Mouse (Mus musculus) hindbrain, embryonic 12.5 days (tissue): Measurements from ENCODE around the gene Ccna2. TPM values are rescaled to one million over a fixed set of nuclear protein-coding genes. Genes with fewer than 3 reads are reported as not detected.
A peak's percentile ranks its signal among the peaks of the same experiment; 100 is the strongest.

Experiments used
- ATAC-seq: fragments of 200-750 bp; cut with Nextera tagmentation; 2 replicates; pipeline ENCODE4 v1.8.0; 2017; ENCODE audit warnings: moderate TSS enrichment; ENCODE audit not compliant: low FRiP score
- H3K27ac ChIP-seq: fragments of 300-500 bp; sonication (generic); 2 replicates; pipeline ENCODE4 v1.5.1; 2016; ENCODE audit warnings: mild to moderate bottlenecking
- H3K27me3 ChIP-seq: fragments of 300-500 bp; sonication (generic); 2 replicates; pipeline ENCODE4 v1.6.1; 2016; ENCODE audit warnings: mild to moderate bottlenecking
- H3K36me3 ChIP-seq: fragments of 300-500 bp; sonication (generic); 2 replicates; pipeline ENCODE4 v1.6.1; 2016; ENCODE audit warnings: mild to moderate bottlenecking
- H3K4me1 ChIP-seq: fragments of 300-500 bp; sonication (generic); 2 replicates; pipeline ENCODE4 v1.6.1; 2016
- H3K4me2 ChIP-seq: fragments of 300-500 bp; sonication (generic); replicated peaks from 2 replicates; pipeline ENCODE4 v1.6.1; 2016; ENCODE audit warnings: mild to moderate bottlenecking
- H3K4me3 ChIP-seq: fragments of 300-500 bp; sonication (generic); 2 replicates; pipeline ENCODE4 v1.5.1; 2016; ENCODE audit warnings: mild to moderate bottlenecking
- H3K9ac ChIP-seq: fragments of 300-500 bp; sonication (generic); 2 replicates; pipeline ENCODE4 v1.6.1; 2016; ENCODE audit warnings: mild to moderate bottlenecking, moderate library complexity
- H3K9me3 ChIP-seq: fragments of 300-500 bp; sonication (generic); replicated peaks from 2 replicates; pipeline ENCODE4 v1.6.1; 2016; ENCODE audit warnings: mild to moderate bottlenecking
- WGBS: fragments of 180-500 bp; shearing (Covaris S2); methylation state at CpG from one replicate; pipeline ENCODE4 v1.1.7; 2016; 5-methylcytosine and 5-hydroxymethylcytosine counted together
- polyA plus RNA-seq: library from polyadenylated mRNA; unstranded; fragments of >200 nt; fragmentation: Nextera tagmentation; extraction: Ambion mirVana; gene quantifications from 2 replicates; pipeline ENCODE4 v1.2.1, GENCODE M21; 2016

The Ccna2 gene
- polyA plus RNA-seq, 1 experiment from 2014 or later, result 138 TPM

DNA sequence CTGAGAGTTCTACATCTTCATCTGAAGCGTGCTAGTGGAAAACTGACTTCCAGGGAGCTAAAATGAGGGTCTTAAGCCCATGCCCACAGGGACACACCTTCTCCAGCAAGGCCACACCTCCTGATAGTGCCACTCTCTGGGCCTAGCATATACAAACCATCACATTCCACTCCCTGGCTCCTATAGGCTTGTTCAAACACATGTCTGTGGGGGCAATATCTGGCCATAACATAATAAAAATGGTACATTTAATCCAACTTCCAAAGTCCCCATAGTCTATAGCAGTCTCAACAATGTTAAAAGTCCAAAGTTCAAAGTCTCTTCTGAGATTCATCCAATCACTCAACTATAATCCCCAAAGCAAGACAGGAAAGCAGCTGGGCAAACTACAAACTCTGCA, 14.3 kb downstream of the Ccna2 start:
- H3K9me3 ChIP-seq, result no peaks in the 10 kb centered on the region
- H3K4me1 ChIP-seq, result no peaks in the 10 kb centered on the region

DNA sequence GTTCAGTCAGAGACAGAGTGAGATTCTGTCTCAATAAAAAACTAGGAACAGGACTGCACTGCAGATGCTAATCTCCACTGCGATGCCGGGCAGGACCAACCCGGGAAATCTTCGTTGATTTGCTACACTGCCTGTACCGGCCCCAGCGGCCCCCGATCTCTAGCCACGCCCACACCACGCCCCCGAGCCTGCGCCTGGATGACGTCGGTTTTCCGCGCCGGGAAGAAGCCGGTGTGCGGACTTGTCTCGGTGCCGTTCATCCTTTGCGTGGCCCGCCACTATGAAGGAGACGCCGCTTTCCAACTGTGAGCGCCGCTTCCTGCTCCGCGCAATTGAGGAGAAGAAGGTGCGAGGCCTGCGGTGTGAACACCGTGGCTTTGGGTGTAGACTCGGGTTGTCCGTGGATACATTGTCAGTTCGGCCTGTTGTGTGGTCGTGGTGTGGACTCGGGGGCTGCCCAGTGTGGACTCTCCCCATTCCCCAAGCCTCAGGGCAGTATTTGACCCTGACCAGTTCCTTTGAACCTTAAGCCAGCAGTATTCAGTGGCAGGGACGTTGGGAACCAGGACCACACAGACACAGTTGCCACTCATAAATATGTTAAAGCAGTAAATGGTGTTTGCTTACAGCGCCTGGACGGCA, 19.4 kb downstream of the Ccna2 start, which contains the start of gene Exosc9:
Gene Exosc9, plus strand, starts transcription at position 201 of the 642 bp plus-strand sequence.
- peaks cover 33% of the 10 kb centered on the region for H3K36me3 ChIP-seq
- ATAC-seq, result peak; percentile 96
- H3K4me2 ChIP-seq, result peak within 1 kb of the TSS; percentile 82
- no peaks in the 10 kb centered on the region for H3K9me3 ChIP-seq
- H3K9ac ChIP-seq, result peak within 1 kb of the TSS; percentile 84
- WGBS, result under 1% methylated on average over 39 of the region's 39 CpGs
- no peaks in the 10 kb centered on the region for H3K27me3 ChIP-seq
- peak within 1 kb of the TSS; percentile 87 for H3K4me3 ChIP-seq
- H3K4me1 ChIP-seq, result peaks cover 8% of the 10 kb centered on the region; the same call in 1 of the 2 replicates
- H3K27ac ChIP-seq, result peak within 1 kb of the TSS; percentile 81

More for the DNA sequence above, 14.3 kb downstream of the Ccna2 start:
- Histone ChIP-seq H3K27me3 (no peaks in the 10 kb centered on the region), H3K4me2 (no peak overlapping the region), H3K9ac (no peak overlapping the region), H3K36me3 (peaks cover 75% of the 10 kb centered on the region), H3K4me3 (no peak overlapping the region), H3K27ac (no peak overlapping the region)
- 100% methylated on average over 1 of the region's 1 CpGs for WGBS
- no peak for ATAC-seq

DNA sequence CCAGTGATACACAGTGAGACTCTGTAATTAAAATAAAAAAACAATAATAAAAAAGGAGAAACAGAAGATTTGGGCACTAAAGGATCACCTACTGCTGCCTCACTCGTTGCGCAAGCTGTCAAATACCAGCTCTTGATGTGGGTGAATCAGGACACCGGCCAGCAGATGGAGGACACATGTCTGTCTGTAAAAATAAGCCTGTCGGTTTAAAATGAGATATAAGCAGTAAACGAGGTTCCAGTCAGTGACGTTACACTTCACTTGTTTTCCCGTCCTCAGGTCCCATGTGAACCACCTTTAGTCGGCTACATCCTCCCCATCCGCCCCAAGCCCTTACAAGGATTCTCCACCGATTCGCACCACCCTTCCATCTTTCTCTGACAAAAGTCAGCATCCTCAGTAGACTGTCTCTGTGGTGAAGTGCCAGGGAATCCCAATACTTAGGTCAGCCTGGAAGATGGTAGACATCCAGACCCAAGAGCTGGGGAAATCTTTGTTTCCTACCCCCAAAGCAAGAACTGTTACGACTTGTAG, 20.0 kb downstream of the Ccna2 start:
- peak; percentile 72 for ATAC-seq
- Histone ChIP-seq H3K4me3 (peak overlapping the region; percentile 87), H3K27me3 (no peaks in the 10 kb centered on the region), H3K4me2 (peak overlapping the region; percentile 82), H3K36me3 (peaks cover 27% of the 10 kb centered on the region), H3K9me3 (no peaks in the 10 kb centered on the region), H3K9ac (peak overlapping the region; percentile 84), H3K27ac (peak overlapping the region; percentile 81), H3K4me1 (peaks cover 8% of the 10 kb centered on the region; the same call in 1 of the 2 replicates)
- 16% methylated on average over 12 of the region's 12 CpGs for WGBS

DNA sequence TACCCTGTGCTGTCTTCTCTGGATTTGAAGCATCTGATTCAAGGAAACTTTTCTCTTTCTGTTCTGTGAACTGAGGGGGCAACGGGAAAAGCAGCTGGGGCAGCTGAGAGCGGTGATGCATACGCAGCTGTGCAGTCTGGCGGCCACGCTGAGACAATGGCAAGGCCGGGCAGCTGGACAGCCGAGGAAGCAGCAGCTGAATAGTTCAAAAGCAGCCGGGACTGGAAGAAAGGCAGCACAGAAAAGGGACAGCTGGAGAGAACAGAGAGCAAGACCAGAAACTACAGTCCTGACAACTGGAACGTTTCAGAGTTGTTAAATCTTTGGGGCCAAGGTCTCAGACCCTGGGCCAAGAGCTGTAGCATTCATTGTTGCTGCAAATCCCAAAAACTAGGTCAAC, 20.6 kb downstream of the Ccna2 start:
- Histone ChIP-seq H3K4me2 (peak overlapping the region; percentile 82), H3K36me3 (peaks cover 23% of the 10 kb centered on the region), H3K9me3 (no peaks in the 10 kb centered on the region), H3K27ac (peak overlapping the region; percentile 81), H3K4me1 (peaks cover 8% of the 10 kb centered on the region; the same call in 1 of the 2 replicates), H3K9ac (peak overlapping the region; percentile 84; the same call in 1 of the 2 replicates), H3K4me3 (peak overlapping the region; percentile 87; the same call in 1 of the 2 replicates), H3K27me3 (no peaks in the 10 kb centered on the region)
- 24% methylated on average over 9 of the region's 9 CpGs for WGBS
- ATAC-seq, result peak; percentile 49

DNA sequence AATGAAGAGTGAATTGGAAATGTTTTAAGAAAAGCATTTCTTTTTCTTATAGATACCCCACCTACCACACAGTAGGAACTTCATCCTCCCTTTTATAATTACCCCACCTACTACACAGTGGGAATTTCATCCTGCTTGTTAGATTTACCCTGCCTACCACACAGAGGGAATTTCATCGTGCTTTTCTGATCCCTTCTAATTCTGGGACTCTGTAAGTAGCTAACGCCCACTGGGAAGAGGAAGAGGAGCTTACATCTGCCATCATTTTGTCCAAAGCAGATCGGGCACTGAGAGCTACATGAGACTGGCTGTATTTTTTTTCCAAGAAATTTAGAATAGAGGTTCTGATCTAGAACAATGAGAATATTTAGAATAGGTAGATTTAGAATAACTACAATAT, 27.0 kb downstream of the Ccna2 start:
- Histone ChIP-seq H3K9ac (no peak overlapping the region), H3K4me1 (no peaks in the 10 kb centered on the region), H3K4me2 (no peak overlapping the region), H3K27me3 (no peaks in the 10 kb centered on the region), H3K4me3 (no peak overlapping the region), H3K9me3 (no peaks in the 10 kb centered on the region), H3K27ac (no peak overlapping the region), H3K36me3 (no peaks in the 10 kb centered on the region)
- ATAC-seq, result no peak
- 80% methylated on average over 3 of the region's 3 CpGs for WGBS

DNA sequence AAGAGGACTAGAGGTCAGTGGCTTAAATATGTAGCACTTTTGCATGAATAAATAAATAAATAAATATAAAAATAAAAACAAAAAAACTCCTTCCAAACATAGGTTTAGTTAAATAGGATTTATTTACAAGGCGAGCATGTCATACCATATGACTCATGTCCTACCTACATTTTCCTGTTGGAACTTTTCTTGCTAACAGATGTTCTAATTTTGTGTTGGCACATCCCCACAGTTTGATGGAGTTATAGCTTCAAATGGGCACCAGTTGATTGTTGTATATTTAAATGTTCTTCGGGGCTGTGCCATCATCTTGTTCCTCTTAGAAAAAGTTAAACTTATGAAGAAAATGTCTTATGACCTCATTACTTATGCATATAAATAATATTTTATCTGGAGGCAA, 30.6 kb downstream of the Ccna2 start:
- no peak overlapping the region for H3K9ac ChIP-seq
- WGBS, result 96% methylated on average over 2 of the region's 2 CpGs
- no peak for ATAC-seq
- no peak overlapping the region for H3K4me2 ChIP-seq
- no peaks in the 10 kb centered on the region for H3K9me3 ChIP-seq
- H3K4me3 ChIP-seq, result no peak overlapping the region
- no peaks in the 10 kb centered on the region for H3K27me3 ChIP-seq
- H3K4me1 ChIP-seq, result no peaks in the 10 kb centered on the region
- no peaks in the 10 kb centered on the region for H3K36me3 ChIP-seq
- H3K27ac ChIP-seq, result no peak overlapping the region

DNA sequence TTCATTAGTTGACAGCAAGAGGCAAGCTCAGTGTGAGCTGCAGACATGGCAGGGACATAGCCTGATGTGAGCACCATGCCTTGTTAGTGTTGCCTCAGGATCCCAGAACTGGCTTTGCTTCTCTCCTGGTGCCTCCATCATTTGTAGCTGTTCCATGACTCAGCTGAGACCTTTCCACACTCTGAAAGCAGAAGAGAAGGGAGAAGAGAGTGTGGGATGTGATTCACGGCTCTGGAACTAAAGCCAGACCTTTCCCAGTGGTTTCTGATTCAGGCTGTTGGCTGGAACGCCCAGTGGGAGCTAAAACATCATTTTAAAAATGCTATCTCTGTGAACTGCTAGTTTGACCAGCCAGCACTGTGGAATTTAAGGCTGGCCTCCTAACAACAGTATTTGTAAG, 31.2 kb downstream of the Ccna2 start:
- no peaks in the 10 kb centered on the region for H3K4me1 ChIP-seq
- no peak overlapping the region for H3K9ac ChIP-seq
- no peaks in the 10 kb centered on the region for H3K9me3 ChIP-seq
- 62% methylated on average over 2 of the region's 2 CpGs for WGBS
- no peaks in the 10 kb centered on the region for H3K36me3 ChIP-seq
- H3K27me3 ChIP-seq, result no peaks in the 10 kb centered on the region
- no peak overlapping the region for H3K27ac ChIP-seq
- ATAC-seq, result no peak
- H3K4me3 ChIP-seq, result no peak overlapping the region
- H3K4me2 ChIP-seq, result no peak overlapping the region

DNA sequence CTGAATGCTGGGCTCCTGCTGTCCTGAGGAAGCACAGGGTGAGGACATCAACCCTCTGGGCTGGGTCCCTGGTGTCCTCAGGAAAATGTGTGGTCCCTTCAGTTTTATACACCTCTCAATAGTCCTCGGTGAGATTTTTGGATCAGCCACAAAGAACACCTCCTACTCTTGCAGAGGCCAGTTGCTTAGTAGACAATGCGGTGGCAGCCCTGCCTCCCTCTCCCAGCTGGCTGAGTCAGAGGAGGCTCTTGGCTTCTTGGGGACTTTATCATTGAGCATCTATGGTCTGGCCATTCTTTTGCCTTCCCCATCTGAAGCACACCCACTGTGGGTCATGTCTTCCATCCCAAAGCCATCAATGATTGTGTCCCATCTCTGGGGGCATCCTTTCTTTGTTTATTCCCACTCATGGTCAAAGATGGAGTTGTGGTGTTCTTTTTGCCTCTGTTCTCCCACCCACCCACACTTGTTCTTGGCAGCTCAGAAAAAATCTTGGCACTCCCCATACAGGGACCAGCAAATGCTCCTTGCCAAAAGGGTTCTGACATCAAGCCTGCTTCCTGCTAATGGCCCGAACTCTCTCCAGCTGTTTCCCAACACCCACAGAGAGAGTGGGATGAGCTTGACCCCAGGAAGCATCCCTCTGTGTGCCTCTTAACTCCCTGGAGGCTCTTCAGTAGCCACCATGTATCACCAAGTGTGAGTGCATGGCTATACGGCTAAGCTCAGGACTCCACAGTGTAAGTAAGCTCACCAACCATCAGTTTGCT, 34.1 kb downstream of the Ccna2 start:
- no peak for ATAC-seq
- no peaks in the 10 kb centered on the region for H3K4me1 ChIP-seq
- H3K27me3 ChIP-seq, result 0 out of 2 replicates have a peak, but pooled peaks cover 6% of the 10 kb centered on the region
- WGBS, result 82% methylated on average over 4 of the region's 4 CpGs
- H3K27ac ChIP-seq, result no peak overlapping the region
- no peak overlapping the region for H3K9ac ChIP-seq
- H3K36me3 ChIP-seq, result no peaks in the 10 kb centered on the region
- H3K4me3 ChIP-seq, result no peak overlapping the region
- H3K9me3 ChIP-seq, result no peaks in the 10 kb centered on the region
- no peak overlapping the region for H3K4me2 ChIP-seq

DNA sequence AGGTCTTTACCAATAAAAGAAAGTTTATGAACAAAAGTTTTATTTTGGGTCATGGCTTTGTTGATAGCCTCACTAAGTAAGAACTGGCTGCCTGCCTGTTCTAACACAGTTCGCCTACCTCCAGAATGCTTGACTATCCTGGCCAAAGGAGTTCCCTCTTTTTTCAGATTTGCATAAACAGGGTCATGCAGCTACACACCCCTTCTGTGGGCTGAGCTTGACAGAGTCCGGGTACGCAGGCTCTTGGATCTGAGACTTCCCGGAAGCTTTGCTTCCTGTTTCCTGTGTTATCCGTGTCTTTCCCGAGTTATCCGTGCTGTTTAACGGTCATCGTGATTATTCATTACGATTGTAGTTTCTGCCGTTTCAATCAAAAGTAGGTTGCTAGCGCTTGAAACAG, 35.9 kb downstream of the Ccna2 start:
- 92% methylated on average over 12 of the region's 12 CpGs for WGBS
- H3K4me2 ChIP-seq, result no peak overlapping the region
- H3K27me3 ChIP-seq, result peaks cover 16% of the 10 kb centered on the region
- no peaks in the 10 kb centered on the region for H3K4me1 ChIP-seq
- H3K27ac ChIP-seq, result no peak overlapping the region
- no peaks in the 10 kb centered on the region for H3K9me3 ChIP-seq
- no peaks in the 10 kb centered on the region for H3K36me3 ChIP-seq
- H3K9ac ChIP-seq, result no peak overlapping the region
- H3K4me3 ChIP-seq, result no peak overlapping the region
- no peak for ATAC-seq

DNA sequence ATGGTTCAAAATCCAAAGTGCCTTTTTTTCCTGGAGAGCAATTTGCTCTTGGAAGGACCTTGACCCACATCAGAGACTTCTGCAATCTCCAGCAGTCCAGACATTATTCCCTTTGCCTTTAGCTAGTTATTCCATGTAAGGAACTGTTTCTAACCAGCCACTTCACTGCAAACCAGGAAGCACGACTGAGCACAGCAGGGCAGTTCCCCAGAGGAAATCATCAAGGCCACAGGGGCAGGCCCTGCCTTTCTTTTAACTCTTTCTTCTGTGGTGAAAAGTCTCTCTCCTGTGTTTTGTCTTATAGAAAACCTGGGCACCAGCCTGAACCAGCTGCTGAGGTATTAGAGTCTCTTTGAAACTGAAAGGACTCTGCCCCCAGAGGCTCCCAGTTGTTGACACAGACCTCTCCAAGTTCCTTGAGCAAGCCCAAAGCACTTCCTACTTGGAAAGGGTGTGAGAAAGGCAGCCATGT, 38.7 kb downstream of the Ccna2 start:
- H3K9me3 ChIP-seq, result no peaks in the 10 kb centered on the region
- ATAC-seq, result no peak
- WGBS, result 0% methylated on average over 1 of the region's 1 CpGs

DNA sequence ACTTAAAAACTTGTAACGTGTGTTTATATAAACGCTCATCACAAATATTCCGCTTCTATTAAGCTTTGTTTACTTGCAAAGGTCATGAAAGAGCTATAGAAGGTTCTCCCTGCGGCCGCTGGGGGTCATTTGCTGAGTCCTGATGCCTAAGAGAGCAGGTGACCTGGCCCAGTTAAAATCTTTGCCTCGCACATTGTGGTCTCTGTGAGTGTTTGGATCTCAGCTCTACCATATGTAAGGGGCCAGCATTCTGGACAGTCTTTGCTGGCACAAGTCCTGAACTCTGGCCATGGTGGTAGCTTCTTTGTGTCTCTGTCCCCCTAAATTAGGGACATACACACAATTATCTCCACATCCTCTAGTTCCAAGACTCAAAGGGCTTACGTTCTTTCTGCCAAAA, 39.2 kb downstream of the Ccna2 start:
- ATAC-seq, result no peak
- H3K36me3 ChIP-seq, result no peaks in the 10 kb centered on the region
- H3K4me1 ChIP-seq, result no peaks in the 10 kb centered on the region
- no peaks in the 10 kb centered on the region for H3K9me3 ChIP-seq
- WGBS, result 47% methylated on average over 7 of the region's 7 CpGs
- H3K27me3 ChIP-seq, result peaks cover 23% of the 10 kb centered on the region
- H3K4me3 ChIP-seq, result no peak overlapping the region
- H3K9ac ChIP-seq, result no peak overlapping the region
- no peak overlapping the region for H3K4me2 ChIP-seq
- no peak overlapping the region for H3K27ac ChIP-seq

More for the DNA sequence above, 38.7 kb downstream of the Ccna2 start:
- no peak overlapping the region for H3K4me3 ChIP-seq
- no peaks in the 10 kb centered on the region for H3K36me3 ChIP-seq
- H3K4me1 ChIP-seq, result no peaks in the 10 kb centered on the region
- no peak overlapping the region for H3K9ac ChIP-seq
- H3K4me2 ChIP-seq, result no peak overlapping the region
- H3K27me3 ChIP-seq, result peaks cover 23% of the 10 kb centered on the region
- H3K27ac ChIP-seq, result no peak overlapping the region

DNA sequence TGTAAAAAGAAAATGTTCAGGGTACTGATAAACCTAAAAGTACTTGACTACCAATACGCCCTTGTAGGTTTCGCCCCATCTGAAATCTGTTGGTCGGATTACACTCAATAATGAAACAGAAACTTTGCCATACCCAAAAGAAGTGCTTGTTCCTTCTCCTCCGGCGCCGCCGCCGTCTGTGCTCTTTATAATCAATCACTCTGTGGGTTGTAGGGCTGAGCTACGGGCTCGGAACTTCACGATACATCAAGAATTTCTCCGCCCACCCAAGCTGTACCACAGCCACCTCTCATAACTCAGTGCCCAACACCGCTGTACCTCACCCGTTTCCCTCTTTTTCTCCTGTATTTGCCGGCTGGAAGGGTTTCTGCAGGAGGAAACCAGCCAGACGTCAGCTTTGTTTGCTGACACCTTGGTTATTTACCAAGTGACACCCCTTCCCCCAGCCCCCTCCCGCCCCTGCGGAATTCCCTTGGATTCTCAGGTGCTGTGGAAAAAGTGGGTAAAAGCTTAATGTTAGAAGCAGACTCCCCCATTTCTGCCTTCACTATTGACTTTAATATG, 39.9 kb downstream of the Ccna2 start:
- ATAC-seq, result no peak
- Histone ChIP-seq H3K9me3 (no peaks in the 10 kb centered on the region), H3K36me3 (no peaks in the 10 kb centered on the region), H3K9ac (no peak overlapping the region), H3K27me3 (peaks cover 23% of the 10 kb centered on the region), H3K4me3 (peak overlapping the region; percentile 16; the same call in 1 of the 2 replicates), H3K4me2 (peak overlapping the region; percentile 40), H3K27ac (no peak overlapping the region), H3K4me1 (no peaks in the 10 kb centered on the region)
- WGBS, result 14% methylated on average over 18 of the region's 18 CpGs
